Mouse (Mus musculus) bone marrow macrophage, adult 2 months (primary cell): ENCODE data around the gene Spire2.

Experiments
- CTCF ChIP-seq: IDR thresholded peaks from 2 replicates; pipeline ENCODE4 v1.5.1; 2012; ENCODE audit warnings: low read depth, mild to moderate bottlenecking, low read length, moderate library complexity
- POLR2A ChIP-seq: IDR thresholded peaks from 2 replicates; pipeline ENCODE4 v1.6.1; 2012; ENCODE audit warnings: mild to moderate bottlenecking, low read depth, low read length, borderline replicate concordance

DNA sequence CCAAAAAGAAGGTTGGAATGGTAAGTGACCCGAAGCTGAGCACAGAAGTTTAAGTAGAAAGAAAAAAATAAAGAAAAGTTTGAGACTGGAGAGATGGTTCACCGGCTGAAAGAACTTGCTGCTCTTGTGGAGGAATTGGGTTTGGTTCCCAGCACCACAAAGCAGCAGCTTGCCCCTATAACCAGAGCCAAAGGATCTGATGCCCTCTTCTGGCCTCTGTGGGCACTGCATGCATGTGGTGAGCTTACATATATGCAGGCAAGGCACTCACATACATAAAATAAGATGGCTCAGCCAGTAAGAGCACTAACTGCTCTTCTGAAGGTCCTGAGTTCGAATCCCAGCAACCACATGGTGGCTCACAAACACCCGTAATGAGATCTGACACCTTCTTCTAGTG, 7.6 kb downstream of the Spire2 start:
- TF ChIP-seq POLR2A (no peak), CTCF (no peak)
